Mouse (Mus musculus): ENCODE measurements around the gene Plxnb1.

The Plxnb1 gene

GRCm38 (mm10) chr9:109068095-109068735 is 27.0 kb upstream of the Plxnb1 start:
- no peak for DNase-seq

- DNase-seq, result peak; percentile 96
These were observed 21.3 kb upstream of the Plxnb1 start, which contains the start of gene Atrip for GRCm38 (mm10) chr9:109073661-109074573. Gene Atrip, minus strand, starts transcription at chr9:109074124.

- DNase-seq, result no peak
These were observed 14.7 kb upstream of the Plxnb1 start for GRCm38 (mm10) chr9:109080516-109080915.

GRCm38 (mm10) chr9:109081749-109082123 is 13.5 kb upstream of the Plxnb1 start:
- DNase-seq, result no peak

GRCm38 (mm10) chr9:109082124-109082800 is 12.9 kb upstream of the Plxnb1 start, which contains the start of the genes Ccdc51 and Tma7:
Gene Ccdc51, plus strand, starts transcription at chr9:109082493.
Gene Tma7, minus strand, starts transcription at chr9:109082587.
- DNase-seq, result peak; percentile 86 to 89

GRCm38 (mm10) chr9:109084922-109085321 is 10.3 kb upstream of the Plxnb1 start:
- no peak for DNase-seq

- peak; percentile 41 to 59 for DNase-seq
These were observed 7.2 kb upstream of the Plxnb1 start for GRCm38 (mm10) chr9:109087987-109088386.

- DNase-seq, result no peak
These were observed 4.7 kb upstream of the Plxnb1 start for GRCm38 (mm10) chr9:109090446-109090845.

- no peak for DNase-seq
These were observed 3.4 kb upstream of the Plxnb1 start for GRCm38 (mm10) chr9:109091802-109092201.

- DNase-seq, result no peak
These were observed 2.4 kb upstream of the Plxnb1 start for GRCm38 (mm10) chr9:109092799-109093198.

GRCm38 (mm10) chr9:109093786-109094552 is 1.2 kb upstream of the Plxnb1 start:
- no peak for DNase-seq

- no peak for DNase-seq
These were observed 544 bp upstream of the Plxnb1 start for GRCm38 (mm10) chr9:109094553-109095136.

- no peak for DNase-seq
These were observed 1.1 kb downstream of the Plxnb1 start for GRCm38 (mm10) chr9:109096251-109096661.

GRCm38 (mm10) chr9:109096856-109097255 is 1.7 kb downstream of the Plxnb1 start:
- no peak for DNase-seq

- no peak for DNase-seq
These were observed 2.1 kb downstream of the Plxnb1 start for GRCm38 (mm10) chr9:109097291-109097690.

GRCm38 (mm10) chr9:109097831-109098230 is 2.6 kb downstream of the Plxnb1 start:
- peak; percentile 22 to 54 for DNase-seq

- DNase-seq, result no peak
These were observed 3.2 kb downstream of the Plxnb1 start for GRCm38 (mm10) chr9:109098366-109098765.

GRCm38 (mm10) chr9:109098969-109099368 is 3.8 kb downstream of the Plxnb1 start:
- peak in 1 of 2 experiments; percentile 45 for DNase-seq

- DNase-seq, result no peak
These were observed 5.2 kb downstream of the Plxnb1 start for GRCm38 (mm10) chr9:109100307-109100928.

- DNase-seq, result no peak
These were observed 6.8 kb downstream of the Plxnb1 start for GRCm38 (mm10) chr9:109101933-109102445.

GRCm38 (mm10) chr9:109102541-109102940 is 7.4 kb downstream of the Plxnb1 start:
- DNase-seq, result no peak
